Mouse (Mus musculus) cerebellum, postnatal 25 days (tissue): ENCODE measurements around the gene Serping1.
"Not testable (repeated sequence)": the region's sequence is repeated elsewhere in the genome, so short reads cannot be mapped to it uniquely, and the experiment has no call there.

Experiments used
- DNase-seq, 2 experiments: peaks; one replicate each; pipeline ENCODE4 v3.0.0; 2021; ENCODE audit warnings: mixed read lengths in 2 of 2

Serping1 gene

GRCm38 (mm10) chr2:84775241-84775640 lies at the start of gene Serping1:
Gene Serping1 (minus strand): TSS chr2:84775444.
- peak in 1 of 2 experiments; percentile 6 for DNase-seq

GRCm38 (mm10) chr2:84823237-84823636 lies 48.0 kb upstream of the Serping1 start:
- no peak for DNase-seq

GRCm38 (mm10) chr2:84822552-84822951 lies 47.3 kb upstream of the Serping1 start, which contains the start of gene Smtnl1:
Gene Smtnl1 (minus strand): TSS chr2:84822652.
- DNase-seq, result no peak

- no peak for DNase-seq
Measured at GRCm38 (mm10) chr2:84819861-84820260, 44.6 kb upstream of the Serping1 start.

- no peak for DNase-seq
Measured at GRCm38 (mm10) chr2:84812676-84813075, 37.4 kb upstream of the Serping1 start.

GRCm38 (mm10) chr2:84811880-84812279 lies 36.6 kb upstream of the Serping1 start:
- DNase-seq, result no peak

GRCm38 (mm10) chr2:84810886-84811577 lies 35.8 kb upstream of the Serping1 start:
- DNase-seq, result peak; percentile 79 to 85

GRCm38 (mm10) chr2:84810526-84810885 lies 35.3 kb upstream of the Serping1 start:
- DNase-seq, result no peak

- no peak for DNase-seq
Measured at GRCm38 (mm10) chr2:84809330-84809729, 34.1 kb upstream of the Serping1 start.

GRCm38 (mm10) chr2:84806546-84806945 lies 31.3 kb upstream of the Serping1 start:
- no peak for DNase-seq

GRCm38 (mm10) chr2:84803963-84804362 lies 28.7 kb upstream of the Serping1 start:
- DNase-seq, result no peak

GRCm38 (mm10) chr2:84801223-84801622 lies 26.0 kb upstream of the Serping1 start:
- DNase-seq, result not testable (repeated sequence)

GRCm38 (mm10) chr2:84800304-84800703 lies 25.1 kb upstream of the Serping1 start:
- DNase-seq, result no peak

- DNase-seq, result peak; percentile 62 to 76
Measured at GRCm38 (mm10) chr2:84799041-84799561, 23.9 kb upstream of the Serping1 start.

GRCm38 (mm10) chr2:84798493-84798921 lies 23.3 kb upstream of the Serping1 start, which contains the start of gene Ube2l6:
Gene Ube2l6 (plus strand): TSS chr2:84798828.
- DNase-seq, result peak; percentile 71 to 77

- DNase-seq, result peak; percentile 86 to 88
Measured at GRCm38 (mm10) chr2:84797833-84798492, 22.7 kb upstream of the Serping1 start.

- no peak for DNase-seq
Measured at GRCm38 (mm10) chr2:84793871-84794270, 18.6 kb upstream of the Serping1 start.

GRCm38 (mm10) chr2:84793154-84793553 lies 17.9 kb upstream of the Serping1 start:
- no peak for DNase-seq

GRCm38 (mm10) chr2:84792516-84792915 lies 17.3 kb upstream of the Serping1 start:
- DNase-seq, result no peak

GRCm38 (mm10) chr2:84790418-84790817 lies 15.2 kb upstream of the Serping1 start:
- no peak for DNase-seq

GRCm38 (mm10) chr2:84788316-84788715 lies 13.1 kb upstream of the Serping1 start:
- no peak for DNase-seq

GRCm38 (mm10) chr2:84783840-84784566 lies 8.8 kb upstream of the Serping1 start:
- DNase-seq, result no peak

GRCm38 (mm10) chr2:84783315-84783714 lies 8.1 kb upstream of the Serping1 start:
- no peak for DNase-seq
